Mouse (Mus musculus) CH12.LX (cell line): ENCODE results near the gene Egln1. TPM values are rescaled to one million over a fixed set of nuclear protein-coding genes. Genes with fewer than 3 reads are reported as not detected.

ENCODE experiments used
- DNase-seq: peaks from one replicate; pipeline ENCODE4 v3.0.0-alpha.2; 2013; ENCODE audit errors: extremely low read depth
- H3K27ac ChIP-seq: 2 replicates; pipeline ENCODE4 v1.5.1; 2012; ENCODE audit warnings: low read depth, mild to moderate bottlenecking, control low read depth, moderate library complexity; ENCODE audit not compliant: insufficient read depth
- H3K27me3 ChIP-seq: replicated peaks from 2 replicates; pipeline ENCODE3; 2012; ENCODE audit warnings: inconsistent platforms
- H3K36me3 ChIP-seq, 2 experiments: replicated peaks in 1 of 2; 2 replicates each; pipeline versions ENCODE3 to v1.6.1; 2012; ENCODE audit warnings: inconsistent platforms in 1 of 2, low read length in 1 of 2, mild to moderate bottlenecking in 1 of 2, mixed read lengths in 1 of 2, moderate library complexity in 1 of 2; ENCODE audit not compliant: control insufficient read depth in 1 of 2, insufficient read depth in 1 of 2
- H3K4me1 ChIP-seq, 2 experiments: 2 replicates each; pipeline ENCODE4 v1.6.1; 2012; ENCODE audit warnings: inconsistent platforms in 1 of 2, moderate library complexity in 1 of 2; ENCODE audit not compliant: insufficient read depth in 2 of 2, control insufficient read depth in 1 of 2
- H3K4me2 ChIP-seq: 2 replicates; pipeline ENCODE4 v1.6.1; 2012; ENCODE audit warnings: low read depth, mild to moderate bottlenecking, control low read depth; ENCODE audit not compliant: poor library complexity, insufficient read depth, severe bottlenecking
- H3K4me3 ChIP-seq, 3 experiments: fragments of 150-350 bp in 1 of 3; sonication (generic) in 1 of 3; replicated peaks in 1 of 3; 2 replicates each; pipeline versions ENCODE3 to v1.5.1; 2011 to 2012; ENCODE audit warnings: low read depth in 2 of 3, low read length in 2 of 3, mild to moderate bottlenecking in 2 of 3, moderate library complexity in 2 of 3, control low read depth in 1 of 3, improper control_type of control experiment in 1 of 3, inconsistent platforms in 1 of 3, mixed read lengths in 1 of 3; ENCODE audit not compliant: poor library complexity in 1 of 3
- H3K79me2 ChIP-seq: replicated peaks from 2 replicates; pipeline ENCODE4 v1.6.1; 2012; ENCODE audit warnings: mild to moderate bottlenecking, moderate library complexity; ENCODE audit not compliant: control insufficient read depth, poor library complexity, insufficient read depth, severe bottlenecking; ENCODE audit errors: extremely low read depth
- H3K9ac ChIP-seq: 2 replicates; pipeline ENCODE4 v1.6.1; 2012; ENCODE audit warnings: low read depth, mild to moderate bottlenecking, control low read depth, moderate library complexity; ENCODE audit not compliant: insufficient read depth
- H3K9me3 ChIP-seq: replicated peaks from 2 replicates; pipeline ENCODE3; 2012; ENCODE audit warnings: low read length, inconsistent platforms, mixed read lengths
- CHD2 ChIP-seq: IDR thresholded peaks from 2 replicates; pipeline ENCODE4 v1.6.1; 2011; ENCODE audit warnings: low read length, improper control_type of control experiment
- CTCF ChIP-seq, 2 experiments: IDR thresholded peaks in 1 of 2; conservative IDR thresholded peaks in 1 of 2; 2 replicates each; pipeline ENCODE4 v1.5.1; 2011 to 2012; ENCODE audit warnings: low read depth in 2 of 2, low read length in 2 of 2, improper control_type of control experiment in 1 of 2, inconsistent platforms in 1 of 2, mild to moderate bottlenecking in 1 of 2, moderate library complexity in 1 of 2
- E2F4 ChIP-seq: IDR thresholded peaks from 2 replicates; pipeline ENCODE4 v1.6.1; 2011; ENCODE audit warnings: low read depth, low read length, improper control_type of control experiment; ENCODE audit not compliant: insufficient replicate concordance
- ELF1 ChIP-seq: IDR thresholded peaks from 2 replicates; pipeline ENCODE4 v1.6.1; 2014; ENCODE audit warnings: low read depth, mild to moderate bottlenecking, inconsistent platforms, low read length, improper control_type of control experiment
- ETS1 ChIP-seq: conservative IDR thresholded peaks from 2 replicates; pipeline ENCODE4 v1.6.1; 2012; ENCODE audit warnings: low read depth, mild to moderate bottlenecking, inconsistent platforms, low read length, improper control_type of control experiment, moderate library complexity
- GABPA ChIP-seq: IDR thresholded peaks from 2 replicates; pipeline ENCODE4 v1.6.1; 2012; ENCODE audit warnings: low read depth, low read length, improper control_type of control experiment, inconsistent platforms; ENCODE audit not compliant: insufficient replicate concordance
- HCFC1 ChIP-seq: IDR thresholded peaks from 2 replicates; pipeline ENCODE4 v1.6.1; 2012; ENCODE audit warnings: low read depth, mild to moderate bottlenecking, inconsistent platforms, low read length, improper control_type of control experiment
- IRF4 ChIP-seq: IDR thresholded peaks from 2 replicates; pipeline ENCODE4 v1.6.1; 2014; ENCODE audit warnings: low read depth, mild to moderate bottlenecking, inconsistent platforms, low read length, improper control_type of control experiment
- JUN ChIP-seq: IDR thresholded peaks from 2 replicates; pipeline ENCODE4 v1.6.1; 2011; ENCODE audit warnings: low read depth, mild to moderate bottlenecking, low read length, improper control_type of control experiment, moderate library complexity; ENCODE audit not compliant: insufficient read depth
- JUND ChIP-seq: conservative IDR thresholded peaks from 2 replicates; pipeline ENCODE4 v1.6.1; 2011; ENCODE audit warnings: low read depth, low read length, improper control_type of control experiment
- KAT2A ChIP-seq: IDR thresholded peaks from 2 replicates; pipeline ENCODE4 v1.6.1; 2012; ENCODE audit warnings: low read length, improper control_type of control experiment, inconsistent platforms; ENCODE audit not compliant: insufficient replicate concordance
- MAFK ChIP-seq: IDR thresholded peaks from 2 replicates; pipeline ENCODE4 v1.6.1; 2011; ENCODE audit warnings: low read length, improper control_type of control experiment; ENCODE audit not compliant: insufficient replicate concordance
- MAX ChIP-seq: IDR thresholded peaks from 2 replicates; pipeline ENCODE4 v1.6.1; 2011; ENCODE audit warnings: low read length, improper control_type of control experiment
- MEF2A ChIP-seq: IDR thresholded peaks from 2 replicates; pipeline ENCODE4 v1.6.1; 2014; ENCODE audit warnings: low read depth, mild to moderate bottlenecking, inconsistent platforms, low read length, improper control_type of control experiment, borderline replicate concordance
- MXI1 ChIP-seq: IDR thresholded peaks from 2 replicates; pipeline ENCODE4 v1.6.1; 2011; ENCODE audit warnings: mild to moderate bottlenecking, low read depth, low read length, improper control_type of control experiment
- MYC ChIP-seq: IDR thresholded peaks from 2 replicates; pipeline ENCODE4 v1.6.1; 2011; ENCODE audit warnings: low read depth, mild to moderate bottlenecking, improper control_type of control experiment, low read length
- NRF1 ChIP-seq: IDR thresholded peaks from 2 replicates; pipeline ENCODE4 v1.6.1; 2014; ENCODE audit warnings: low read depth, mild to moderate bottlenecking, inconsistent platforms, low read length, improper control_type of control experiment, moderate library complexity
- PAX5 ChIP-seq: IDR thresholded peaks from 2 replicates; pipeline ENCODE4 v1.6.1; 2012; ENCODE audit warnings: low read length, inconsistent platforms, mixed read lengths
- POLR2AphosphoS2 ChIP-seq: IDR thresholded peaks from 2 replicates; pipeline ENCODE4 v1.6.1; 2011; ENCODE audit warnings: low read depth, low read length, improper control_type of control experiment
- RAD21 ChIP-seq: IDR thresholded peaks from 2 replicates; pipeline ENCODE4 v1.6.1; 2011; ENCODE audit warnings: low read depth, mild to moderate bottlenecking, low read length, improper control_type of control experiment, moderate library complexity
- RCOR1 ChIP-seq: conservative IDR thresholded peaks from 2 replicates; pipeline ENCODE4 v1.6.1; 2012; ENCODE audit warnings: low read depth, mild to moderate bottlenecking, inconsistent platforms, low read length, improper control_type of control experiment
- UBTF ChIP-seq: IDR thresholded peaks from 2 replicates; pipeline ENCODE4 v1.6.1; 2012; ENCODE audit warnings: low read depth, mild to moderate bottlenecking, inconsistent platforms, low read length, improper control_type of control experiment, moderate library complexity
- USF1 ChIP-seq: IDR thresholded peaks from 2 replicates; pipeline ENCODE4 v1.6.1; 2014; ENCODE audit warnings: low read depth, mild to moderate bottlenecking, inconsistent platforms, low read length, improper control_type of control experiment
- USF2 ChIP-seq: conservative IDR thresholded peaks from 2 replicates; pipeline ENCODE4 v1.6.1; 2011; ENCODE audit warnings: low read depth, low read length, improper control_type of control experiment
- ZKSCAN1 ChIP-seq: IDR thresholded peaks from 2 replicates; pipeline ENCODE4 v1.6.1; 2012; ENCODE audit warnings: low read depth, inconsistent platforms, low read length, improper control_type of control experiment, borderline replicate concordance
- ZMIZ1 ChIP-seq: IDR thresholded peaks from 2 replicates; pipeline ENCODE4 v1.6.1; 2012; ENCODE audit warnings: low read depth, mild to moderate bottlenecking, inconsistent platforms, low read length, improper control_type of control experiment
- ZNF384 ChIP-seq: IDR thresholded peaks from 2 replicates; pipeline ENCODE4 v1.6.1; 2012; ENCODE audit warnings: low read depth, low read length, improper control_type of control experiment, inconsistent platforms
- dilution Hi-C: fragments of 300-500 bp; cut with MboI; formaldehyde crosslinking; loops from 2 replicates; pipeline ENCODE4 v1.14.3; 2020; ENCODE audit warnings: low sequenced_read_pairs; ENCODE audit not compliant: extremely low pct_unique_long_range_greater_than_20kb, extremely low pct_ligation_motif_present
- in situ Hi-C: fragments of 300-500 bp; cut with MboI; formaldehyde crosslinking; loops from 3 replicates; pipeline ENCODE4 v1.14.3; 2019; ENCODE audit warnings: low sequenced_read_pairs, low pct_ligation_motif_present, low pct_unique_long_range_greater_than_20kb, mixed read lengths
- polyA plus RNA-seq: library from polyadenylated mRNA; unstranded; fragments of >175 nt; gene quantifications from 2 replicates; pipeline ENCODE4 v1.2.1, GENCODE M21; 2012; ENCODE audit warnings: low read depth; ENCODE audit not compliant: insufficient read length
- total RNA-seq, 2 experiments: library from RNA; depleted of rRNA; stranded (reverse); fragments of 300-350 nt in 1 of 2; fragments of >200 nt in 1 of 2; gene quantifications; 2 replicates each; pipeline ENCODE4 v1.2.3; 2012 to 2014

Gene Egln1
- total and polyA plus RNA-seq, 3 experiments: 19.0 to 34.7 (median 31.0) TPM

DNA sequence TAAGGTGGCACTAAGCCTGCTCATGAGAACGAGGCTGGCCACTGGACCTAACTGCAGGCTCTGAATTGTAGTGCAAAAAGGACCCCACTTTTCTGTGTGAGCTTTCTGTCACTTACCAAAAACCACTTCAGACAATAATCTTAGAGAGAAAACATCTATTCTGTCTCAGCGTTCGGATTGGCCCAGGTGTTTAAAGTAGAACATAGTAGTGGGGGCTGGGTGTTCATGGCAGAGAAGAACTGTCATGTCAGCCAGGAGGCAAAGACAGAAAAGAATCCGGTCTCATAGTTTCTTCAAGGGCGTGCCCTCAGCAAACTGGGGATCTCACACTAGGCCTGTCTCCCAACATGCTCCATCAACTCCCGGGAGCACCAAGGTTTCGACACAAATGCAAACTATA is 28.9 kb upstream of the Egln1 start:
- dilution Hi-C loops: no loop called here
- no peak overlapping the region for H3K9ac ChIP-seq

DNA sequence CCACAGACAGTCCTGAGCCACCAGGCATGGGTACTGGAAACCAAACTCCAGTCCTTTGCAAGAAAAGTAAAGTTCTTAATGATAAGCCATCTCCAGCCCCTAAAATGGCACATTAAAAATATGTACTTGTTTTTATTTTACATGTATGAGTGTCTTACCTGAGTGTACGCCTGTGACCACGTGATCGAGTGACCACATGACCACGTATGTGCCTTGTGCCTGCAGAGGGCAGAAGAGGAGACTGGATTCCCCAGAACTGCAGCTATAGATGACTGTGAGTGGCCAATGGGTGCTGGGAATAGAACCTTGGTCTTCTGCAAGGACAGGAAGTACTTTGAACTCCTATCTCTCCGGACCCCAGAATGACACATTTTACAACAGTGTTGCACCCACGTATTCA is 27.1 kb upstream of the Egln1 start:
- in situ Hi-C loops (no loop called here), dilution Hi-C loops (no loop called here)
- DNase-seq: no peak
- H3K79me2 ChIP-seq: no peaks in the 10 kb centered on the region
- H3K4me2 ChIP-seq: no peak overlapping the region
- no peak overlapping the region for H3K27ac ChIP-seq
- peaks cover 18% of the 10 kb centered on the region for H3K9me3 ChIP-seq
- no peak for TF ChIP-seq KAT2A
- no peak for TF ChIP-seq HCFC1
- TF ChIP-seq ZMIZ1: no peak
- TF ChIP-seq USF2: peak; percentile 62
- TF ChIP-seq MYC: no peak
- peak; percentile 57 for TF ChIP-seq USF1
- no peak for TF ChIP-seq JUND
- TF ChIP-seq ELF1: no peak
- no peak for TF ChIP-seq MEF2A
- no peak for TF ChIP-seq RAD21
- no peak for TF ChIP-seq RCOR1
- no peak overlapping the region for H3K4me3 ChIP-seq
- no peak overlapping the region for H3K9ac ChIP-seq
- H3K36me3 ChIP-seq: no peaks in the 10 kb centered on the region
- H3K4me1 ChIP-seq: peaks cover 0 to 3% of the 10 kb centered on the region in 2 experiments; a peak in 1 of 4 replicates
- peaks cover 11% of the 10 kb centered on the region for H3K27me3 ChIP-seq

More for the DNA sequence above, 28.9 kb upstream of the Egln1 start:
- Histone ChIP-seq H3K4me1 (peaks cover 0 to 3% of the 10 kb centered on the region in 2 experiments; a peak in 1 of 4 replicates), H3K79me2 (no peaks in the 10 kb centered on the region), H3K27me3 (peaks cover 15% of the 10 kb centered on the region), H3K4me2 (no peak overlapping the region), H3K36me3 (no peaks in the 10 kb centered on the region), H3K4me3 (no peak overlapping the region), H3K27ac (no peak overlapping the region), H3K9me3 (peaks cover 13% of the 10 kb centered on the region)
- TF ChIP-seq JUN: no peak
- TF ChIP-seq UBTF: no peak
- no peak for TF ChIP-seq ZNF384
- TF ChIP-seq CTCF (conservative IDR thresholded peaks at IDR 0.05 in 1 of 2, IDR thresholded peaks at IDR 0.05 in 1 of 2; ENCODE audit: low read depth in 2 of 2, low read length in 2 of 2): no peak
- TF ChIP-seq MXI1: no peak
- TF ChIP-seq ETS1: no peak
- TF ChIP-seq MAX: no peak
- TF ChIP-seq MAFK: no peak
- TF ChIP-seq POLR2AphosphoS2: no peak
- no peak for TF ChIP-seq IRF4
- TF ChIP-seq HCFC1: no peak
- TF ChIP-seq ZKSCAN1: no peak
- no peak for TF ChIP-seq CHD2
- TF ChIP-seq JUND: no peak
- no peak for TF ChIP-seq KAT2A
- TF ChIP-seq MEF2A: no peak
- TF ChIP-seq E2F4: no peak
- TF ChIP-seq GABPA: no peak
- TF ChIP-seq PAX5: no peak
- TF ChIP-seq NRF1: no peak
- in situ Hi-C loops: no loop called here
- no peak for DNase-seq
